Mouse (Mus musculus) R1 (cell line): Measurements from ENCODE around the gene Bcas3.

Source experiments
- DNase-seq: peaks from one replicate; pipeline ENCODE4 v3.0.0-alpha.2; 2018; ENCODE audit warnings: low read depth, low spot score

Bcas3 gene

GRCm38 (mm10) chr11:85615421-85615820, 262.5 kb downstream of the Bcas3 start:
- no peak for DNase-seq

- DNase-seq = no peak
These were observed 268.5 kb downstream of the Bcas3 start for GRCm38 (mm10) chr11:85621486-85621885.

GRCm38 (mm10) chr11:85621994-85622393, 269.0 kb downstream of the Bcas3 start:
- DNase-seq = no peak

- DNase-seq = no peak
These were observed 272.2 kb downstream of the Bcas3 start for GRCm38 (mm10) chr11:85625206-85625605.

GRCm38 (mm10) chr11:85626846-85627245, 273.9 kb downstream of the Bcas3 start:
- DNase-seq = peak; percentile 28

- DNase-seq = no peak
These were observed 274.4 kb downstream of the Bcas3 start for GRCm38 (mm10) chr11:85627405-85627804.

- DNase-seq = no peak
These were observed 275.5 kb downstream of the Bcas3 start for GRCm38 (mm10) chr11:85628303-85629063.

GRCm38 (mm10) chr11:85632568-85632981, 279.6 kb downstream of the Bcas3 start:
- no peak for DNase-seq

GRCm38 (mm10) chr11:85638696-85639495, 285.9 kb downstream of the Bcas3 start:
- DNase-seq = no peak

GRCm38 (mm10) chr11:85640659-85641058, 287.7 kb downstream of the Bcas3 start:
- DNase-seq = no peak

GRCm38 (mm10) chr11:85641486-85641885, 288.5 kb downstream of the Bcas3 start:
- DNase-seq = no peak

- no peak for DNase-seq
These were observed 289.6 kb downstream of the Bcas3 start for GRCm38 (mm10) chr11:85642591-85642990.

- DNase-seq = no peak
These were observed 290.1 kb downstream of the Bcas3 start for GRCm38 (mm10) chr11:85643025-85643424.

GRCm38 (mm10) chr11:85643479-85644000, 290.6 kb downstream of the Bcas3 start:
- DNase-seq = no peak

- DNase-seq = no peak
These were observed 291.2 kb downstream of the Bcas3 start for GRCm38 (mm10) chr11:85644027-85644747.

GRCm38 (mm10) chr11:85644748-85645060, 291.7 kb downstream of the Bcas3 start:
- no peak for DNase-seq

- DNase-seq = no peak
These were observed 292.3 kb downstream of the Bcas3 start for GRCm38 (mm10) chr11:85645152-85645835.

- no peak for DNase-seq
These were observed 295.9 kb downstream of the Bcas3 start for GRCm38 (mm10) chr11:85648893-85649292.

- DNase-seq = no peak
These were observed 296.4 kb downstream of the Bcas3 start for GRCm38 (mm10) chr11:85649373-85649772.

GRCm38 (mm10) chr11:85657471-85657870, 304.5 kb downstream of the Bcas3 start:
- no peak for DNase-seq

- no peak for DNase-seq
These were observed 307.3 kb downstream of the Bcas3 start for GRCm38 (mm10) chr11:85660304-85660703.
